Mouse (Mus musculus) erythroblast, embryonic 14.5 days (primary cell): ENCODE data around the gene Tm6sf2.

Experiments used
- GATA1 ChIP-seq: IDR thresholded peaks from 2 replicates; pipeline ENCODE4 v1.6.1; 2012; ENCODE audit warnings: low read length, inconsistent platforms, mixed read lengths
- TAL1 ChIP-seq: IDR thresholded peaks from 3 replicates; pipeline ENCODE4 v1.6.1; 2012; ENCODE audit warnings: low read length, inconsistent platforms, mixed read lengths

- TF ChIP-seq GATA1 = no peak
- TF ChIP-seq TAL1 = no peak
These were observed 30.7 kb upstream of the Tm6sf2 start for GRCm38 (mm10) chr8:70041885-70042546.
